Mouse (Mus musculus) hindbrain, embryonic 13.5 days (tissue): ENCODE measurements around the gene Krt12. TPM values are rescaled to one million over a fixed set of nuclear protein-coding genes. Genes with fewer than 3 reads are reported as not detected.

Source experiments
- ATAC-seq: fragments of 200-750 bp; cut with Nextera tagmentation; 2 replicates; pipeline ENCODE4 v1.8.0; 2017; ENCODE audit warnings: moderate TSS enrichment; ENCODE audit not compliant: low FRiP score
- H3K27ac ChIP-seq: fragments of 300-500 bp; sonication (generic); 2 replicates; pipeline ENCODE4 v1.5.1; 2015; ENCODE audit warnings: inconsistent platforms, mild to moderate bottlenecking, moderate library complexity
- H3K27me3 ChIP-seq: fragments of 300-500 bp; sonication (generic); 2 replicates; pipeline ENCODE4 v1.6.1; 2015; ENCODE audit warnings: mild to moderate bottlenecking, inconsistent platforms
- H3K36me3 ChIP-seq: fragments of 300-500 bp; sonication (generic); 2 replicates; pipeline ENCODE4 v1.6.1; 2015; ENCODE audit warnings: mild to moderate bottlenecking, inconsistent platforms
- H3K4me1 ChIP-seq: fragments of 300-500 bp; sonication (generic); replicated peaks from 2 replicates; pipeline ENCODE4 v1.6.1; 2015; ENCODE audit warnings: inconsistent platforms
- H3K4me2 ChIP-seq: fragments of 300-500 bp; sonication (generic); 2 replicates; pipeline ENCODE4 v1.6.1; 2015; ENCODE audit warnings: inconsistent platforms, mild to moderate bottlenecking, moderate library complexity
- H3K4me3 ChIP-seq: fragments of 300-500 bp; sonication (generic); 2 replicates; pipeline ENCODE4 v1.5.1; 2015; ENCODE audit warnings: mild to moderate bottlenecking, inconsistent platforms
- H3K9ac ChIP-seq: fragments of 300-500 bp; sonication (generic); 2 replicates; pipeline ENCODE4 v1.6.1; 2015; ENCODE audit warnings: mild to moderate bottlenecking, inconsistent platforms
- H3K9me3 ChIP-seq: fragments of 300-500 bp; sonication (generic); 2 replicates; pipeline ENCODE4 v1.6.1; 2016; ENCODE audit warnings: inconsistent platforms
- WGBS: fragments of 180-500 bp; shearing (Covaris S2); methylation state at CpG from one replicate; pipeline ENCODE4 v1.1.7; 2015; 5-methylcytosine and 5-hydroxymethylcytosine counted together
- polyA plus RNA-seq: library from polyadenylated mRNA; unstranded; fragments of >200 nt; fragmentation: Nextera tagmentation; extraction: Ambion mirVana; gene quantifications from 2 replicates; pipeline ENCODE4 v1.2.1, GENCODE M21; 2015

The Krt12 gene
- polyA plus RNA-seq, 1 experiment from 2014 or later, result not detected

DNA sequence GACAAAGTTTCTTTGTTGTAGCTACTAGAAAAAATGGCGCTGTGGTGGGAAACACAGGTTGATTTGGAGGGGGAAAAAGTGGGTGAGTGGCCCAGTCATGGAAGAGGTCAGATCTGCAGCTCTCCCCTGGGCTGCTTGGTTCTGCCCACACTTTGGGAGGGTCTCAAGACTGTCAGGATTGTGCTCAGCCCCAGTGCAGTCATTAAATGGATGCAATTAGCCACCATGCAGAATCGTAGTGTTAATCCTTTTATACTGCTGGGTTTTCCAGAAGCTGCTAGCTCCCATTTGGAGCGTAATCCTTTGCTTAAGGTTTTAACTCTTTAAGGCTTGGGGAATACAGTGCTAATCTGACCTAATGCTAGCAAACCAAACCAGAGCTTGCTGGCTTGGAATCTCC lies 26.0 kb downstream of the Krt12 start:
- H3K4me1 ChIP-seq, result no peaks in the 10 kb centered on the region; the same call in 1 of the 2 replicates
- peaks cover 24% of the 10 kb centered on the region for H3K27me3 ChIP-seq
- no peak overlapping the region for H3K27ac ChIP-seq
- H3K4me2 ChIP-seq, result no peak overlapping the region
- no peak overlapping the region for H3K9ac ChIP-seq
- no peaks in the 10 kb centered on the region for H3K9me3 ChIP-seq
- no peaks in the 10 kb centered on the region for H3K36me3 ChIP-seq
- no peak overlapping the region for H3K4me3 ChIP-seq
- ATAC-seq, result no peak
- 61% methylated on average over 3 of the region's 3 CpGs for WGBS

GRCm38 (mm10) chr11:99392492-99392891 lies 29.6 kb downstream of the Krt12 start:
- no peaks in the 10 kb centered on the region for H3K36me3 ChIP-seq
- H3K27me3 ChIP-seq, result peaks cover 5% of the 10 kb centered on the region; the same call in 1 of the 2 replicates
- H3K9ac ChIP-seq, result no peak overlapping the region
- peaks cover under 1% of the 10 kb centered on the region for H3K4me1 ChIP-seq
- no peaks in the 10 kb centered on the region for H3K9me3 ChIP-seq
- no peak overlapping the region for H3K4me3 ChIP-seq
- ATAC-seq, result no peak
- H3K27ac ChIP-seq, result no peak overlapping the region
- no peak overlapping the region for H3K4me2 ChIP-seq
- WGBS, result 89% methylated on average over 10 of the region's 10 CpGs

GRCm38 (mm10) chr11:99391375-99391774 lies 30.7 kb downstream of the Krt12 start:
- H3K27me3 ChIP-seq, result no peaks in the 10 kb centered on the region
- H3K36me3 ChIP-seq, result no peaks in the 10 kb centered on the region
- WGBS, result 86% methylated on average over 6 of the region's 6 CpGs
- no peak for ATAC-seq
- H3K9me3 ChIP-seq, result no peaks in the 10 kb centered on the region
- no peak overlapping the region for H3K4me3 ChIP-seq
- no peak overlapping the region for H3K4me2 ChIP-seq
- peaks cover 11% of the 10 kb centered on the region for H3K4me1 ChIP-seq
- no peak overlapping the region for H3K27ac ChIP-seq
- H3K9ac ChIP-seq, result no peak overlapping the region

DNA sequence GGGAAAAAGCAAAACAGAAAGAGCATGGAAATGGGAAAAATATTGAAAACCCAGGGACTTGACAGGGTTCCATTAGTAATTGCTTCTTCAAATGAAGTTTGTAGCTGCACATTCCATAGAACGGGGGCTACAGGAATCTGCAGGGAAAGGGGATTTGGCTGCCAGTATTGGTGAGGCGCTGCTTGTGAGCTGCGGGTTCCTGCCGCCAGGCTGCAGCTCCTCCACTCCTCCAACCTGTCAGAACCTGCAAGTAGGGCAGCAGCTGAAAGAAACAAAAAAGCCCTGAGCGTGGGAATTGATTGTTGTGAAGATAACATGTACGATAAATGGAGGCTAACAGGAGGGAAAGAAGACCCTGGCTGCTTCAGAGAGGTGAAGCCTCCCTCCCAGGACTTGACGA lies 31.2 kb downstream of the Krt12 start:
- H3K4me3 ChIP-seq, result no peak overlapping the region
- no peak overlapping the region for H3K9ac ChIP-seq
- no peaks in the 10 kb centered on the region for H3K36me3 ChIP-seq
- ATAC-seq, result no peak
- no peak overlapping the region for H3K27ac ChIP-seq
- H3K27me3 ChIP-seq, result no peaks in the 10 kb centered on the region
- peaks cover 11% of the 10 kb centered on the region for H3K4me1 ChIP-seq
- H3K4me2 ChIP-seq, result no peak overlapping the region
- WGBS, result 84% methylated on average over 7 of the region's 7 CpGs
- H3K9me3 ChIP-seq, result no peaks in the 10 kb centered on the region

DNA sequence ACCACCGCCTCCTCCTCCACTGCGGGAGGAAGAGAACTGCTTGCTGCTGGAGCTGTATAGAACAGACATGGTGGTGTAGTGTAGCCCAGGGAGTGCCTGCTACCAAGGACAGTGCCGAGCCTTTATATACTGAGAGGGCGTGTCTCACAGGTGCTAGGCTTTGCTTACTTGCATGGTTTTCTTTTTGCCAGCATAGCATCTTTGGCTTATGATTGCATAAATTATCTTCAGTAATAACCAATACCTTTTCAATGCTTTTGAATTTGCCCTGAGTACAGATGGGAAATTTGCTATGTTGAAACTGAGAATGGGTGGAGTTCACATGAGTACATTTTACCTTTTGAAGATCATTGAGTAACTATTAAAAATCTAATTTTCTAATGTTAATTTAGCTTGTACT lies 32.8 kb downstream of the Krt12 start, which contains the start of gene Krt10:
TSS of gene Krt10 (minus strand) at position 101 of the 400 bp plus-strand sequence.
- Histone ChIP-seq H3K27me3 (0 out of 2 replicates have a peak, but pooled peaks cover 4% of the 10 kb centered on the region), H3K9me3 (no peaks in the 10 kb centered on the region), H3K4me2 (no peak within 1 kb of the TSS), H3K9ac (no peak within 1 kb of the TSS), H3K4me3 (no peak within 1 kb of the TSS), H3K4me1 (peaks cover 11% of the 10 kb centered on the region), H3K27ac (no peak within 1 kb of the TSS), H3K36me3 (no peaks in the 10 kb centered on the region)
- WGBS, result 85% methylated on average over 4 of the region's 4 CpGs
- ATAC-seq, result no peak

DNA sequence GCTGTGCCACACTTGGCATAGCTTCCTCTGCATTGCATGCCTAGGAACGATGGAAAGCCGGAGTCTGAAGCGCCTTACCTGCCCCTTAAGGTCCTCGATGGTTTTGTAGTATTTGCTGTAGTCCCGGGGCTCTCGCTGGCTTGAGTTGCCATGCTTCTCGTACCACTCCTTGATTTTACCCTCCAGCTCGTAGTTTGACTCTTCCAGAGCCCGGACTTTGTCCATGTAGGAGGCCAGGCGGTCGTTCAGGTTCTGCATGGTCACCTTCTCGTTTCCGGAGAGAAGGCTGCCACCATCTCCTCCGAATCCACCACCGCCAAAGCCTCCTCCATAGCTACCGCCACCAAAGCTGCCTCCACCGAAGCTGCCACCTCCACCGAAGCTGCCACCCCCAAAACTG lies 33.4 kb downstream of the Krt12 start:
- H3K36me3 ChIP-seq, result no peaks in the 10 kb centered on the region
- no peak overlapping the region for H3K27ac ChIP-seq
- no peak overlapping the region for H3K4me2 ChIP-seq
- H3K27me3 ChIP-seq, result 0 out of 2 replicates have a peak, but pooled peaks cover 4% of the 10 kb centered on the region
- no peaks in the 10 kb centered on the region for H3K9me3 ChIP-seq
- WGBS, result 96% methylated on average over 18 of the region's 18 CpGs
- no peak overlapping the region for H3K9ac ChIP-seq
- no peak for ATAC-seq
- peaks cover 11% of the 10 kb centered on the region for H3K4me1 ChIP-seq
- no peak overlapping the region for H3K4me3 ChIP-seq

- Histone ChIP-seq H3K9me3 (no peaks in the 10 kb centered on the region), H3K27ac (peak overlapping the region; percentile 97), H3K4me1 (peaks cover 11% of the 10 kb centered on the region), H3K4me3 (peak overlapping the region; percentile 60), H3K27me3 (peaks cover 28% of the 10 kb centered on the region), H3K4me2 (peak overlapping the region; percentile 77), H3K9ac (peak overlapping the region; percentile 81), H3K36me3 (no peaks in the 10 kb centered on the region)
- ATAC-seq, result peak; percentile 80
- 2% methylated on average over 71 of the region's 71 CpGs for WGBS
Measured at GRCm38 (mm10) chr11:99385813-99386721, 36.0 kb downstream of the Krt12 start.

DNA sequence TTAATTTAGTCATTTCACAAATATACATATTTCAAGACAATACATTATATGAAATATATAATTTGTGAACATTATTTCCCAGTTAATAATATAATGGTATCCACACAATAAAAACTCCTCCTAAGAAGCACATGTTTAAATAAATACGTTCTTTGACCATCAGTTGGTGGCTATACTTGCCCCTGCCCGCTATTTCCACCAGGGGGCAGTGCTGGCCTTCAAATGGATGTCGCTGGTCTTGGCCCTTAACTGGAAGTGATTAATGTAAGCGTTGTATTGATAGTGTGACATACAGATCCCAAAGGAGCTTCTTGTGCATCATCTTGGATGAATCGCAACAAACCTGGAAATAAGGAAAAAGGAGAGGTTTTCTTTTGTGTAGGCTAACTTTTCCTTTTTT lies 42.5 kb downstream of the Krt12 start:
- H3K27ac ChIP-seq, result no peak overlapping the region
- no peak overlapping the region for H3K4me3 ChIP-seq
- H3K27me3 ChIP-seq, result peaks cover 36% of the 10 kb centered on the region
- H3K4me2 ChIP-seq, result no peak overlapping the region
- ATAC-seq, result no peak
- no peaks in the 10 kb centered on the region for H3K4me1 ChIP-seq
- H3K36me3 ChIP-seq, result no peaks in the 10 kb centered on the region
- 18% methylated on average over 5 of the region's 5 CpGs for WGBS
- H3K9ac ChIP-seq, result no peak overlapping the region
- no peaks in the 10 kb centered on the region for H3K9me3 ChIP-seq

DNA sequence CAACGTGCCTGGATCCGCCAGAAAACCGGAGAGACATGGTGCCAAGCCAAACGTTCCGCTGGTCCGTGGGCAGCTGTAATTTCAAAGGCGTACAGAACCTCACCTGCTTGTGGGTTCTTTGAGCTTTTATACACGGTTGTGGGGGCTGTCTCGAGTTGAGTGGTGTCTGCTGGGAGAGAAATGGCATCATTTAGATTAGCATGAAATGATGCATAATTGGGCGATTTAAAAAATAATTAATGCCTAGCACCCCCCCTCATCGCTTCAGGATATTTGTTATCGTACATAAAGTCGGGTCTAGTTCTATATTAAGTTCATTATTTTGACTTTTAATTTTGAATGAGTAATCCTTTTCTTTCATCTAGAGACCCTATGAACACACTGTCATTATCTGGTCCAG lies 47.3 kb downstream of the Krt12 start, which contains the start of gene Krt28:
TSS of gene Krt28 (minus strand) at position 101 of the 400 bp plus-strand sequence.
- Histone ChIP-seq H3K9ac (no peak within 1 kb of the TSS), H3K36me3 (no peaks in the 10 kb centered on the region), H3K9me3 (no peaks in the 10 kb centered on the region), H3K4me3 (no peak within 1 kb of the TSS), H3K27ac (no peak within 1 kb of the TSS), H3K4me2 (no peak within 1 kb of the TSS), H3K27me3 (peaks cover 10% of the 10 kb centered on the region; the same call in 1 of the 2 replicates), H3K4me1 (no peaks in the 10 kb centered on the region)
- WGBS, result 81% methylated on average over 13 of the region's 13 CpGs
- no peak for ATAC-seq

DNA sequence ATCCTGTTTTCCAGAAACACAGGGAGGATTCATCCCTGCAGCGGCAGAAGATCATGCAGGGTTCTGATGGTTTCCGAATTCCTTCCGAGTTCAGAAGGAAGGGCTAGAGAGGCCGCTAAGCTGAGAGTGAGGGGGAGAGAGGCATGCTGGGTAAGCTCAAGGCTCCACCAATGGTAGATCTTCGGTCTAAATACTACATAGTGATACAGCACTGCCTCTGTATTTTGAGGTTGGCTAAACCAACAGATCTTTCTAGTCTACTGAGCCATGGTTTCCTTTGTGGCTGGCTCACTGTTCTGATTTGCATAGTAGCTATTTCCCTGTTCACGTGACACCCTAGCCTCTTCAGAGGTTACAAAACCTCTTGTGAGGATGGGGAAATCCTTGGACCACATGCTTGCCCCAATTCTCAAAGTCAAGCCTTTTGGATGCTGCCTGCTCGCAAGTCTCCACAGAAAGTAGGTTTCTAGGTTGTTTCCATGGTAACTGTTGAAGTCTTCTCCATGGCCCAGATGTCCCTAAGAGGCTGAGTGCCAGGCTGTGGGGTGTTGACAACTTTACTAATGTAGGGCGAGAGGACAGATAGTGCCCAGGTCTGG lies 52.1 kb downstream of the Krt12 start:
- Histone ChIP-seq H3K9me3 (no peaks in the 10 kb centered on the region), H3K36me3 (no peaks in the 10 kb centered on the region), H3K4me3 (no peak overlapping the region), H3K4me1 (no peaks in the 10 kb centered on the region), H3K9ac (no peak overlapping the region), H3K27me3 (0 out of 2 replicates have a peak, but pooled peaks cover 8% of the 10 kb centered on the region), H3K27ac (no peak overlapping the region), H3K4me2 (no peak overlapping the region)
- 81% methylated on average over 8 of the region's 8 CpGs for WGBS
- ATAC-seq, result no peak

- Histone ChIP-seq H3K27me3 (0 out of 2 replicates have a peak, but pooled peaks cover 8% of the 10 kb centered on the region), H3K36me3 (no peaks in the 10 kb centered on the region), H3K4me1 (no peaks in the 10 kb centered on the region), H3K27ac (no peak overlapping the region), H3K9ac (no peak overlapping the region), H3K9me3 (no peaks in the 10 kb centered on the region), H3K4me3 (no peak overlapping the region), H3K4me2 (no peak overlapping the region)
- WGBS, result 11% methylated on average over 3 of the region's 3 CpGs
- no peak for ATAC-seq
Measured at GRCm38 (mm10) chr11:99369229-99369628, 52.8 kb downstream of the Krt12 start.

DNA sequence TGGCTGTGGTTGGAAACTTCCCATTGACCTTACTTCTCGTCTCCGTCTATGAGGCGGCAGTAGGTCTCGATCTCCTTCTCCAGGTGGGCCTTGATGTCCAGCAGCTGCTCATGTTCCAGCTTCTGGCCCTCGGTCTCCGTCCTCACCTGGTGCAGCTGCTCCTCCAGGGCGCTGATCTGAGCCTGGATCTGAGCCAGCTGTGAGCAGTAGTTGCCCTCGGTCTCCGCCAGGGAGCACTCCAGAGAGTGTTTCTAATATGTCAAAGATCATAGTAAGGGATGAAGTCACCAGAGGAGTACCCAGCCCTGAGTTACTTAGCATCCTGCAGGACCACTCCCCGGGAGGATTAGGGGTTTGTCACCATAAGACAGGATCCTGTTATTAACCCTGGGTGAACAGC lies 55.3 kb downstream of the Krt12 start:
- no peak for ATAC-seq
- no peaks in the 10 kb centered on the region for H3K4me1 ChIP-seq
- WGBS, result 49% methylated on average over 10 of the region's 10 CpGs

More for the DNA sequence above, 55.3 kb downstream of the Krt12 start:
- H3K9ac ChIP-seq, result no peak overlapping the region
- H3K9me3 ChIP-seq, result no peaks in the 10 kb centered on the region
- no peak overlapping the region for H3K27ac ChIP-seq
- H3K4me2 ChIP-seq, result no peak overlapping the region
- no peak overlapping the region for H3K4me3 ChIP-seq
- no peaks in the 10 kb centered on the region for H3K36me3 ChIP-seq
- 0 out of 2 replicates have a peak, but pooled peaks cover 5% of the 10 kb centered on the region for H3K27me3 ChIP-seq
